Mouse (Mus musculus): ENCODE data around the gene Rapgef5.

GRCm38 (mm10) chr12:117674511-117674910, 158.2 kb downstream of the Rapgef5 start:
- no peak for TF ChIP-seq TBP (IDR thresholded peaks at IDR 0.05; ENCODE audit: low read depth, low read length)
- TF ChIP-seq CTCF (IDR thresholded peaks at IDR 0.05 in 2 of 3, conservative IDR thresholded peaks at IDR 0.05 in 1 of 3; ENCODE audit: control insufficient read depth in 1 of 3, insufficient read depth in 1 of 3, low read depth in 2 of 3, low read length in 3 of 3, poor library complexity in 1 of 3, severe bottlenecking in 1 of 3) = no peak
- TF ChIP-seq NRF1 (IDR thresholded peaks at IDR 0.05; ENCODE audit: insufficient read depth, low read depth, low read length, poor library complexity, severe bottlenecking) = no peak
- TF ChIP-seq POLR2A (IDR thresholded peaks at IDR 0.05; ENCODE audit: control insufficient read depth in 1 of 2, insufficient read depth in 1 of 2, low read depth in 1 of 2, low read length in 2 of 2, poor library complexity in 1 of 2) = no peak
- TF ChIP-seq HCFC1 (IDR thresholded peaks at IDR 0.05; ENCODE audit: low read depth, low read length) = no peak
- no peak for TF ChIP-seq MXI1 (IDR thresholded peaks at IDR 0.05; ENCODE audit: low read depth, low read length)
- no peak for TF ChIP-seq ZNF384 (IDR thresholded peaks at IDR 0.05; ENCODE audit: low read depth, low read length)
- TF ChIP-seq NELFE (IDR thresholded peaks at IDR 0.05; ENCODE audit: low read depth, low read length) = no peak
- TF ChIP-seq ELF1 (IDR thresholded peaks at IDR 0.05; ENCODE audit: low read depth, low read length) = no peak
- no peak for TF ChIP-seq EP300 (IDR thresholded peaks at IDR 0.05; ENCODE audit: low read depth in 1 of 2, low read length in 2 of 2)
- no peak for TF ChIP-seq USF1 (IDR thresholded peaks at IDR 0.05; ENCODE audit: low read depth, low read length)

Data from MEL (cell line).